Mouse (Mus musculus): Measurements from ENCODE around the gene Engase. TPM values are rescaled to one million over a fixed set of nuclear protein-coding genes. Genes with fewer than 3 reads are reported as not detected.

Gene Engase
- polyA plus RNA-seq, 1 experiment = 20.8 TPM

DNA sequence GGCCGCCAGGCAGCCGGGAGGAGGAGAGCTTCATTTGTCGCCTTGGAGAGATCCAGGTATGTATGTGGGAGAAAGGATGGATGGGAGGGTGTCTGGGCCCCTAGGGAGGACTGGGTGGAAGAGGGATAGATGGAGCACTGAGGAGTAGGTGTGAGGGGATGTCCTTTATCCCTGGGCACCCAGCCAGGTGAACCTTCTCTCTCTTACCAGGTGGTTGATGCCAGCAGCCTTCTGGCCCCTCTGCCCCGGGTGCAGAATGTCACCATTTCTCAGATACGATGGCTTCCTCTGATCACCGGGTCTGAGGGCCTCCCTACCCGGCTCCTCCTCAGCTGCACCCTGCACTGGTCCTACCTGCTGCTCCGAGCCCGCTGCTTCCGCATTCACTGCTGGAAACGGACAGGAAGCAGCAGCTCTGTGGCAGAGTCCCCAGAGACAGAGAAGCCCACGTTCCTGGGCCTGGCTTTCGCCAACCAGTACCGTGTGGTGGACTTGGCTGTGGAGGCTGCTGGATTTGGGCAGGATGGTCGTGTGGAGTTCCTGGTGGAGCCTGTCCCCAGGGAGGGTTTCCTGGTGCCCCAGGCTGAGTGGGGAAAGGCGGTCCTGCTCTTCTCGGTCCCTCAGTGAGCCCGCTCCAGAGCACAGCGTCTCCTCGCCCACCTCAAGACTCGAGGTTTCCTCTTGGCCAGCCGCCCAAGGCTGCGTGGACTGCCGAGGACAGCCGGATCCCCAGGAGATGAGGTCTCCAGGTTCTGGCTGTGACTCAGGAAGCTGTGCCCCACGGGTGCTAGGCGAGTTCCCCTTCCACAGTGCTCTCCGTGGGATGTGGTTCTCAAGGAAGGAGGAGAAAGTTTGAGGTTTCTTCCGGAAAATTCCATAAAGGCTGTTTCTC lies 10.5 kb downstream of the Engase start:
- no peak for DNase-seq (ENCODE audit: low read depth)

DNA sequence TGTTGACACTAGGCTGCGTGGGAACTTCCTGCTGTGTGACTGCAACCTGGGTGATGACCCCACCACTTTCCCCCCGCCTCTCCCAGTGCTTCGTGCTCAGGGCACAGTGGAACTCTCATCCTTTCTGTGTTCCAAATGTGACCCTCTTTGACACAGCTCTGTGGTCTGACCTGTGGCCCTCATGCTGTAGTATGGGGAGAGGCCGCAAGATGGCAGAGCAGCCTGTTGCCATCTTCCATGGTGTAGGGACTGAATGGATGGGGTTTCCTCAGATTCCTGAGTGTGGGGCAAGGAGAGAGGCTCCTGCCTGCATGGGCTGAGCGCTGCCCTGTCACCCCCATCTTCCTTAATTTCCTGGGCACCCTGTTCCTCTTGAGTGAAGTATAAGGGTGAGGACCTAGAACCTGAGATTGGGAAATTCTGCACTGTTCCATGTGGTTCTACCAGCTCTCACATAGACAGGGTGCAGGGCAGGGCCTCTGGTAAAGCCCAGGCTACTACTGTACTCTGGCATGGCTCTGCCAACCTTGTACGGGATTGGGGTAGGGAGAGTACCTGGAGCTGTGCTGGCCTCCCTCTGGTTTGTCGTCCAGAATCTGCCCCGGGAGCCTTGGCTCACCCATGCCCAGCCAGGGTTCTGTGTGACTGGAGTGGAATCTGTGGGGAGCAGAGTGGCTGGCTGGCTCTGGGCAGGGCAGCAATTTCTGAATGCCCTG lies 11.7 kb downstream of the Engase start:
- no peak for DNase-seq (ENCODE audit: low read depth)

GRCm38 (mm10) chr11:118488907-118489270 lies 12.3 kb downstream of the Engase start:
- no peak for DNase-seq (ENCODE audit: low read depth)

GRCm38 (mm10) chr11:118490566-118491218 lies 14.1 kb downstream of the Engase start:
- DNase-seq (ENCODE audit: low read depth) = no peak

DNA sequence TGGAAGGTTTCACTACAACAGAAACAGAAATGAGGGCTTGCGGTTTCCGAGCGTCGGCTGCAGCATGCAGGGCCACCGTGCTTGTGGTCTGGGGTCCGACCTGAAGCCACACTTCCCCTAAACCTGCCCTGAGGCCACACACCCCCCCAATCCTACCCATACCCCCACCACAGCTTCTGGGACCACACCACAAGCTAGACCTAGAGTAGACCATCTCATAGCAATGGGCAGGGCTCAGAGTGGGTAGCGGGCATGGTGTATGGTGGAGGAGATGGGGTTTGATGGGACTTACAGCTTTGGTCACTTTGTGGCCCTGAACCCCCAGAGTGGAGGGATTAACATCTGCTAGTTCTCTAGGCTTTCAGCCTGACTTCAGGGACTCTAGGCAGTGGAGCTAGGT lies 14.6 kb downstream of the Engase start:
- no peak for DNase-seq (ENCODE audit: low read depth)

DNA sequence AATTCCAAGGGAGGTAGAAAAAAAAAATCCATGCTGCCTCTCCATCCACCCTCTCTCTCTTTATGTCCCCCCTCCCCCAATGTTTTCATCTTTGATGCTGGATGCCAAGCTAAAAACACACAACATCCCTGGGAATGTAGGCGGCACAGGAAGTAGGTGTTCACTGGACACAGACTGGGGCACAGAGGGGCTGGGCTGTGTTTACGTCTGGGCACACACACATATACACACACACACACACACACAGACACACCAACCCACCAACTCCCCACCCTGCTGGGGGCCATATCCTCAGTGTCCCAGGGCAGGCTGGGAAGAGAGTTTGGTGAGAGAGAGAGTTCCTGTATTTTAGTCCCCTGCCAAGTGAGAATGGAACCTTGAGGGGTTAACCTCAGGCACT lies 16.8 kb downstream of the Engase start:
- DNase-seq (ENCODE audit: low read depth) = no peak

DNA sequence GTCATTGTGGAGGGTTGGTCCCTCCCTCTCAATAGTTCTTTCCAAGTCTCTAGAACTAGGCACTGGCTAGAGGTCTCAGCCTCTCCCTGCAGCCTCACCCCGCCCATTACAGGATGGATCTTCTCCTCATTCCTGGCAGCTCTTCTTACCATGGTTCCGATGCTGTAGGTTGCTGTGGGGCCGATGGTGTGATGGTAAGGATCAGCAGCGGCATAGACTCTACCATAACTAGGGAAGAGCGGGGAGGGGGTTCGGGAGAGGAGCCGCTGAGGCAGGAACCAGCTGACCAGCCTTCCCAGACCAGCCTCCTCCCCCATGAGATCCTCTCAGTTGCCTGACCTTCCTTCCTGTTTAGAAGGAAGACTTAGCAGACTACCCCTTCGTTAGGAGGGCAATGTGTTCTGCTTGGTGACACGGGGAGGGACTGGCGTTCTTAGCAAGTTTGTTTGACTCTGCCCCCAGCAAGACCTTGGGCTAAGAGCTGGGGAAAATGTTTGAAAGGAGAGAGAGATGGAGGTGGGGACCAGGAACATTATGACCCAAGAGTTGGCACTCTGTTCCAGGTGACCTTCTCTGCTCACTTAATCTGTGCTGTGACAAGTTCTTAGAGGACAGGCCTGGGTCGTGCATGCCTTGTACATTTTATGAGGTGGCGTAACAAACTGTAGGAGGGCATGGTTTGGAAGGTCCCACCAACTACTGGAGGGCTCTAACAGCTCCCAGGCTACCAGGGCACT lies 17.5 kb downstream of the Engase start:
- DNase-seq (ENCODE audit: low read depth) = no peak

DNA sequence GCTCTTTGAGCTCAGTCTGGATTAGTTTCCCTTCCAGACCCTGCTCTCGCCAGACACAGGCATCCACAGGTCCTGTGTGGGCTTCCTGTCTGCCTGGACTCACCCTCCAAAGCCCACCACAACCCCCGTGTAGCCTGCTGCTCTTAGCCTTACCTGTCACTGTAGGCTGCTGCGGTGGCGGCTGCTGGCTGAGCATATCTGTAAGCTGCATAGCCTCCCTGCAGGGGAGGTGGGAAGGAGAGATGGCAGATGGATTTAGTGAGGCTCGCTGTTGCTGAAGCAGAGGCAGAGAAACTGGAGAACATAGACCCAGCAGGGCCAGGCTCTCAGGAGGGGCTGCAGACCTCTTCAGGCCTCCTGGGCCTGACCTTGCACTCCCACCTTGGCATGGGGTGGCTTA lies 18.4 kb downstream of the Engase start:
- DNase-seq (ENCODE audit: low read depth) = no peak

GRCm38 (mm10) chr11:118496066-118496689 lies 19.5 kb downstream of the Engase start:
- no peak for DNase-seq (ENCODE audit: low read depth)

GRCm38 (mm10) chr11:118502990-118503389 lies 26.4 kb downstream of the Engase start:
- DNase-seq (ENCODE audit: low read depth) = no peak

DNA sequence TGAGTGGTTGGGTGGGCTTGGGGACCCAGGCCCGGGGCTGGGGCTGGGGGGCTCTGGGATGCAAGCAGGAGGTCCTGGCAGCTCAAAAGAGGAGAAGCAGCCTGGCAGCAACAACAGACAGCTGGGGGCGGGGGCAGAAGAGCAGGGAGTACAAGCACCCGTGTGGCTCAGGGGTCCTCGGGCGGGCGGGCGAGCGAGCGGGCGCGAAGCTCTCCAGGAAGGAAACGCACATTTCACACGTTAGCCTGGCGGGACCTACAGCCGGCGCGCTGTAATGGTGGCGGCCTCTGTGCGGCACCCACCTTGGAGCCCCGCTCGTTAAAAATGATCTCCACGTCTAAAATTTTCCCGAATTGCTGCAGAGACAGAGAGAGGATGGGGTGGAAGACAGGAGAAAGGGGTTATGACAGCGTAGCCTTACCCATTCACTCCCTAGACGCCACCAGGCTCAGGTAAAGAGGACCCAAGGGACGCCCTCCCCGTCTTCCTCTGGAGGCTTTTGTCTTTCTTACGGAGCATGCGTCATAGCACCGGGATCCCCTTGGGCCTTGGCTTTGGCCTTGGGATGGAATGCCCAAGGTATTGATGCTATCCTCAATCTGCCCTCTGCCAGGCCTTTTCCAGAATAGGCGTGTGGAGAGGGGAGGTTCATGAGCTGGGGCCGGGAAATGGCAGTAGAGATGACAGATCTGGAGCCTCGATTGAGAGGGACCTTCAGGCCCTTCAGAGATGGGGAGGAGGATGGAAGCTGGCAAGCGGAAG lies 27.0 kb downstream of the Engase start:
- DNase-seq (ENCODE audit: low read depth) = no peak

GRCm38 (mm10) chr11:118504180-118504454 lies 27.5 kb downstream of the Engase start:
- DNase-seq (ENCODE audit: low read depth) = no peak

DNA sequence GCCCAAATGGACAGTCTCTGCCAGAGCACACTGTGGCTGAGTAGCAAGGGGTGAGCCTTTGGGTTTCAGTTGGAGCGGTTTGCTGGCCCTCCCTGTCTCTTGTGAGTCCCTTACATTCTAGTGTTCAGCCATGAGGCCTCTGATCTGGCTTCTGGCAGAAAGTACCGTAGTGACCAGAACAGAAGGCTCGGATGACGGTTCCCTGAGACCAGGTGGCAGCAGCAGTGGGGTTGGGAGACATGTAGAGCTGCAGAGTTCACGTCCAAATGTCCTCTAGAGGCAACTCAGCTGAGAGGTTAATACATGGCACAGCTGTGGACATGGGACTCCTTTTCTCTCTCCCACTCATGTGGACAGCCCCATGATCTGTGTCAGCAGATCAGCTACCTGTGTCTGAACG lies 30.5 kb downstream of the Engase start:
- DNase-seq (ENCODE audit: low read depth) = no peak

DNA sequence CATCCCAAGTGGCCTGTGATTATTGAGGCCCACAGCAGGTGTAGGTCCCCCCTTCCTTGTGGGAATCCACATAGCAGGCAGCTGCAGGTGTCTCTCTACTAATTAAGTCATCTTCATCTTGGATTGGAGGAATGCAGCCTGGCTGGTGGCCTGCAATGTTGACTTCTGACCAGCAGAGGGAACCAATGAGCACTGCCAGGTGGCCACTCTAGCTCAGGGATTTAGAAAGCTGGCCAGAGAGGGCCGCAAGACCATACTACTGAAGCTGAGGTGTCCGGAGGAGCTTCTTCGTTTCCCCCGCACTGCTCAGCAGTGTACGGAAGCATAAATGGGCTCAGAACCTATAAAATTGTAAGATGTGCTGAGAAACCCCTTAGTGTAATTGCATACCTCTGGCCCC lies 31.3 kb downstream of the Engase start:
- no peak for DNase-seq (ENCODE audit: low read depth)

GRCm38 (mm10) chr11:118508341-118508740 lies 31.7 kb downstream of the Engase start:
- DNase-seq (ENCODE audit: low read depth) = no peak

GRCm38 (mm10) chr11:118511851-118512250 lies 35.2 kb downstream of the Engase start:
- DNase-seq (ENCODE audit: low read depth) = no peak

DNA sequence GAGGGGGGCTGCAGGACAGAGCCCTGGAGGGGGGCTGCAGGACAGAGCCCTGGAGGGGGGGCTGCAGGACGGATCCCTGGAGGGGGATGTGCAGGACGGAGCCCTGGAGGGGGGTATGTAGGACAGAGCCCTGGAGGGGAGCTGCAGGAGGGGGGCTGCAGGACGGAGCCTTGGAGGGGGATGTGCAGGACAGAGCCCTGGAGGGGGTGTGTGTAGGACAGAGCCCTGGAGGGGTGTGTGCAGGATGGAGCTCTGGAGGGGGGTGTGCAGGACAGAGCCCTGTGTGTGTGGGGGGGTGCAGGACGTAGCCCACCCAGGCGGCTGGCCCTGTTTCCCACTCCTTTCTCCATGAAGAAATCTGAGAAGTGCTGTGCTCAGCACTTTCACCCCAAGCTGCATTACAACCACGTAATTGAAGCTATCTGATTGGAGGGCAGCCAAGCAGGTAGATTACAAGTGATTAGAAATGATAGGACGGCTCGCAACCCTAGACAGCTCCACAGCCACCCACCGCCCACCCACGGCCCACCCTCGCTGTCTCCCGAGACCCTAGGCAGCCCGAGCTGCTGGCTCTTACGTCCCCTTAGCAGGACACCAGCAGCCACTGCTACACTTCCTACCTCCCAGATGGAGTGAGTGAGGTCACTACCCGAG lies 35.8 kb downstream of the Engase start:
- DNase-seq (ENCODE audit: low read depth) = no peak

- no peak for DNase-seq (ENCODE audit: low read depth)
These were observed 41.3 kb downstream of the Engase start for GRCm38 (mm10) chr11:118517924-118518323.

DNA sequence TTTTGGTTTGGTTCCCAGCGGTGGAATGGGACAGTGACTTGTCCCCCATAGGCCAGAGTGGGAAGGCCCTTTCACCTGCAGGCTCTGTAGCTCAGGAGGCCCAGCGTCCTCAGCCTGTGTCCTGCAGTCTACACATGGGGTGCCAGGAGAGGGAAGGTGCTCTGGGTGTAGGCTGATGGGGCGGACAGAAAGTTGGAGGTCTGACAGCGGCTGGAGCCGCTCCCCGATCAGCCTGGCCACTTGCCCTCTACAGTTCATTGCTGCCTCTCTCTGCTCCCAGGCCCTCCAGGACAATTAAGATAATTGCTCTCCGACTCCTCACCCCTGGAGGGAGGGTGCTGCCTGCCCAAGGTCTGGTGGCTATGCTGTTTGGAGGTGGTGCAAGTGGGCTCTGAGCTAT lies 42.1 kb downstream of the Engase start:
- no peak for DNase-seq (ENCODE audit: low read depth)

- DNase-seq (ENCODE audit: low read depth) = no peak
These were observed 43.6 kb downstream of the Engase start for GRCm38 (mm10) chr11:118520251-118520650.

All from gonadal fat pad, adult 2 months (tissue).